In the genomic region with DNA sequence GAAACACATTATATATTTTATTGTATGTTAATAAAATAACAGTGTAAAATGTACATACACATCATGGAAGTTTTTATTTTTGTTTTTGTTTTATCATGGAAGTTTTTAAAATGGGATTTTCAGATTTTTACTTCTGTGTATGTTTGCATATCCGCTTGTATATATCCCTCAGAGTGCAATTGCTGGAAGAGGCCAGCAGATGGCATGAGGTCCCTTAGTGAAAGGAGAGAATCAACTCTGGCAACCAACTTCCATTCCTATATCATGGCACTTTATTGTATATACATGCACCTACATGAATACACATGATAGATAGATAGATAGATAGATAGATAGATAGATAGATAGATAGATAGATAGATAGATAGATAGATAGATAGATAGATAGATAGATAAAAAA, we compare ENCODE assay signal across 11 mouse cellular contexts. TPM values are rescaled to one million over a fixed set of nuclear protein-coding genes. Genes with fewer than 3 reads are reported as not detected.
DNase-seq lines count a peak whose midpoint lies in the region; ATAC-seq and TF ChIP-seq lines count a peak whose summit lies in the region.
"Had no signal": no experiment of that assay in that cellular context is flagged by ENCODE, and none has a peak within 500 bp of the region (broad histone marks: within the 10 kb centered on the region; RNA-seq: fewer than 3 reads in every experiment).

No protein-coding gene starts in this region.

- WGBS in kidney, postnatal 0 days, result 95% methylated on average over 1 of the region's 1 CpGs
- WGBS in heart, embryonic 10.5 days, result 87% methylated on average over 1 of the region's 1 CpGs

- no peak for ATAC-seq in kidney, postnatal 0 days (replicated peaks; ENCODE audit: low FRiP score, low read depth)

- H3K4me2 ChIP-seq in kidney, postnatal 0 days (ENCODE audit: low read length), result no peak overlapping the region
- H3K4me2 ChIP-seq: neural tube, embryonic 15.5 days had no signal

- H3K27me3 ChIP-seq in kidney, postnatal 0 days (ENCODE audit: insufficient read depth, low read length), result no peaks in the 10 kb centered on the region
- H3K27me3 ChIP-seq in heart, embryonic 10.5 days (ENCODE audit: insufficient read depth, poor library complexity, severe bottlenecking), result no peaks in the 10 kb centered on the region
- H3K27me3 ChIP-seq: neural tube, embryonic 15.5 days had no signal

- H3K9me3 ChIP-seq in kidney, postnatal 0 days (replicated peaks; ENCODE audit: low read length), result no peaks in the 10 kb centered on the region
- no peaks in the 10 kb centered on the region; the same call in 1 of the 2 replicates for H3K9me3 ChIP-seq in heart, embryonic 10.5 days

- H3K4me3 ChIP-seq in kidney, postnatal 0 days (replicated peaks; ENCODE audit: low read depth, low read length), result no peak overlapping the region
- no peak overlapping the region for H3K4me3 ChIP-seq in heart, embryonic 10.5 days
- H3K4me3 ChIP-seq: neural tube, embryonic 15.5 days had no signal

- H3K9ac ChIP-seq in kidney, postnatal 0 days (ENCODE audit: low read depth, low read length), result no peak overlapping the region
- H3K9ac ChIP-seq: neural tube, embryonic 15.5 days had no signal

- H3K27ac ChIP-seq in kidney, postnatal 0 days, result no peak overlapping the region
- no peak overlapping the region for H3K27ac ChIP-seq in heart, embryonic 10.5 days
- H3K27ac ChIP-seq: neural tube, embryonic 15.5 days had no signal

- H3K4me1 ChIP-seq in kidney, postnatal 0 days (replicated peaks; ENCODE audit: insufficient read depth, low read length), result no peaks in the 10 kb centered on the region
- peaks cover 9% of the 10 kb centered on the region for H3K4me1 ChIP-seq in heart, embryonic 10.5 days

- TF ChIP-seq CTCF in kidney, postnatal 0 days (IDR thresholded peaks at IDR 0.05; ENCODE audit: low read depth), result peak; percentile 64

- peaks cover 22% of the 10 kb centered on the region for H3K36me3 ChIP-seq in kidney, postnatal 0 days (ENCODE audit: insufficient read depth, low read length)
- peaks cover 67% of the 10 kb centered on the region for H3K36me3 ChIP-seq in heart, embryonic 10.5 days

- DNase-seq in adrenal gland, postnatal 14 days, result peak; percentile 48
- no peak for DNase-seq in adrenal gland, adult 18-20 months (ENCODE audit: low spot score in 2 of 2)
- peak; percentile 42 for DNase-seq in kidney, postnatal 0 days (ENCODE audit: low spot score)
- DNase-seq in kidney, postnatal 14 days, result no peak
- DNase-seq in A20 (ENCODE audit: low read depth, low spot score), result peak; percentile 46
- DNase-seq in c-Kit-positive CD71-positive TER-119-positive erythroid progenitor cells, embryonic 14.5 days (ENCODE audit: low spot score), result peak; percentile 9
- DNase-seq in layer of hippocampus, adult 9-10 months (ENCODE audit: low spot score), result no peak
- DNase-seq in heart, embryonic 10.5 days (ENCODE audit: low spot score), result no peak
- DNase-seq: cerebellum, adult 9-10 months; kidney, adult 9 months had no signal

RNA-seq across cellular contexts. Expression of a gene that starts 34.4 kb away (rescaled TPM):
- total RNA-seq in adrenal gland, postnatal 14 days (2021), result 132 TPM in 2 replicates
- total RNA-seq in adrenal gland, adult 18-20 months (2021), result 100 to 1,000 TPM; 108 to 138 TPM
- 19.8 and 19.9 TPM in 2 replicates for polyA plus RNA-seq in kidney, postnatal 0 days (2015; fragmentation: Nextera tagmentation; extraction: Ambion mirVana)
- 44.8 and 56.6 TPM in 2 replicates for polyA plus RNA-seq in heart, embryonic 10.5 days (2016; fragmentation: Nextera tagmentation; extraction: Ambion mirVana)

Comparison
In these comparisons a context has a peak if more than half of its experiments do, and no peak if none do; other contexts are left out.
1. DNase-seq: peak in adrenal gland, postnatal 14 days (single experiment), kidney, postnatal 0 days (single experiment), A20 (single experiment) and c-Kit-positive CD71-positive TER-119-positive erythroid progenitor cells, embryonic 14.5 days (single experiment); none in adrenal gland, adult 18-20 months (0 of 2), kidney, postnatal 14 days (single experiment), layer of hippocampus, adult 9-10 months (single experiment) and heart, embryonic 10.5 days (single experiment).